Mouse (Mus musculus) C2C12 (cell line): Measurements from ENCODE around the gene Pdzd2.

Experiments used
- CEBPB ChIP-seq: IDR thresholded peaks from one replicate; pipeline ENCODE4 v1.6.1; 2011; ENCODE audit warnings: low read depth, mild to moderate bottlenecking, control low read depth, moderate library complexity
- CTCF ChIP-seq: IDR thresholded peaks from one replicate; pipeline ENCODE4 v1.5.1; 2011; ENCODE audit not compliant: control insufficient read depth, insufficient read depth, insufficient read length
- MAX ChIP-seq: IDR thresholded peaks from one replicate; pipeline ENCODE4 v1.6.1; 2011; ENCODE audit warnings: mild to moderate bottlenecking, control low read depth
- MYOD1 ChIP-seq: IDR thresholded peaks from one replicate; pipeline ENCODE4 v1.6.1; 2011; ENCODE audit warnings: low read depth; ENCODE audit not compliant: control insufficient read depth, insufficient read length

DNA sequence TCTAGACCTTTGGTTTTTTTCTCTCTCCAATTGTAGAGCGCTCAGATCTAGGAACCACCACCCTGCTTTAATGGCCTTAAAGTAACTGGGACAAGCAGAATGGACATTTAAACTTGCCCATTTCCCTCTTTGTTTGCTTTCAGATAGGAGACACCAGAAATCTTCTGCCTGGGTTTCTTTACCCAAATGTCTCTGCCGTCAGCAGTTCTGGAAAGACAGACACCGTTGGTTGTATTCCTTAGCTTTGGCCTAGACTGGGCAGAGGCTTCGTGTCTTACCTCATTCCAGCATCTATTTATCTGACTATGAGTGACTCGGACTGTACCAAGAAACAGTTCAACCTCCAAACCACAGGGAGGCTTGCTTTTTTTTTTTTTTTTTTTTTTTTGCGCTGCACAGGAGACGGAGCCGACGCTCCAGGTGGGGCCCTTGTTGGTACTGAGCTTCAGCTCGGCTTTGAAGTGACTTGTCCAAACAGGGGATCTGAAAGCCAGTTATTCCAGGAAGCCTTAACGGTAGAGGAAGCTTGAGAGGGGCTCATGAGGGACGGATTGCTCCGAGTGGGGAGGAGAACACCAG is 363.1 kb downstream of the Pdzd2 start:
- TF ChIP-seq CTCF (no peak), MAX (no peak), CEBPB (no peak), MYOD1 (no peak)
